8 mouse cellular contexts compared by ENCODE assay signal in genomic region chr2:34914823-34915082, GRCm38 (mm10). TPM values are rescaled to one million over a fixed set of nuclear protein-coding genes. Genes with fewer than 3 reads are reported as not detected.
DNase-seq lines count a peak whose midpoint lies in the region; ATAC-seq and TF ChIP-seq lines count a peak whose summit lies in the region.
"Had no signal": no experiment of that assay in that cellular context is flagged by ENCODE, and none has a peak within 500 bp of the region (broad histone marks: within the 10 kb centered on the region; RNA-seq: fewer than 3 reads in every experiment).

No protein-coding gene starts in this region.

- peak overlapping the region; percentile 62; the same call in 1 of the 2 replicates for H3K4me3 ChIP-seq in lung, embryonic 15.5 days
- H3K4me3 ChIP-seq in forebrain, embryonic 13.5 days, result no peak overlapping the region
- no peak overlapping the region for H3K4me3 ChIP-seq in limb, embryonic 14.5 days (replicated peaks; ENCODE audit: low read length)
- peak overlapping the region; percentile 60; the same call in 1 of the 2 replicates for H3K4me3 ChIP-seq in stomach, embryonic 14.5 days (ENCODE audit: low read depth, low read length)

- no peak for ATAC-seq in lung, embryonic 15.5 days (ENCODE audit: borderline replicate concordance, extremely low read depth, low FRiP score, low TSS enrichment)
- ATAC-seq in forebrain, embryonic 13.5 days, result no peak
- 0 out of 2 replicates have a peak, but pooled peaks have one; percentile 5 for ATAC-seq in limb, embryonic 14.5 days (ENCODE audit: low FRiP score, low read depth)
- ATAC-seq in stomach, embryonic 14.5 days (ENCODE audit: insufficient number of reproducible peaks, insufficient read depth, low FRiP score, low read depth), result no peak
- ATAC-seq in inflammation-experienced regulatory T-cells, adult 6 months, result no peak

- H3K4me1 ChIP-seq in lung, embryonic 15.5 days, result peaks cover 24% of the 10 kb centered on the region
- H3K4me1 ChIP-seq in forebrain, embryonic 13.5 days, result peaks cover 25% of the 10 kb centered on the region
- H3K4me1 ChIP-seq in limb, embryonic 14.5 days (ENCODE audit: control insufficient read depth, insufficient read depth, low read length), result 0 out of 2 replicates have a peak, but pooled peaks cover 3% of the 10 kb centered on the region
- no peaks in the 10 kb centered on the region; the same call in 1 of the 2 replicates for H3K4me1 ChIP-seq in stomach, embryonic 14.5 days (ENCODE audit: control insufficient read depth, insufficient read depth, low read length)

- 16% methylated on average over 2 of the region's 2 CpGs for WGBS in lung, embryonic 15.5 days
- WGBS in forebrain, embryonic 13.5 days, result 19% methylated on average over 2 of the region's 2 CpGs
- WGBS in limb, embryonic 14.5 days, result 7% methylated on average over 2 of the region's 2 CpGs
- WGBS in stomach, embryonic 14.5 days, result 26% methylated on average over 2 of the region's 2 CpGs

- no peaks in the 10 kb centered on the region for H3K9me3 ChIP-seq in lung, embryonic 15.5 days
- no peaks in the 10 kb centered on the region for H3K9me3 ChIP-seq in forebrain, embryonic 13.5 days (replicated peaks)
- H3K9me3 ChIP-seq in limb, embryonic 14.5 days (ENCODE audit: control insufficient read depth, low read length), result no peaks in the 10 kb centered on the region
- no peaks in the 10 kb centered on the region for H3K9me3 ChIP-seq in stomach, embryonic 14.5 days (ENCODE audit: control insufficient read depth, low read depth, low read length)

- peaks cover 18% of the 10 kb centered on the region for H3K27me3 ChIP-seq in lung, embryonic 15.5 days
- H3K27me3 ChIP-seq in forebrain, embryonic 13.5 days, result peaks cover 38% of the 10 kb centered on the region
- H3K27me3 ChIP-seq in limb, embryonic 14.5 days (ENCODE audit: control insufficient read depth, insufficient read depth, low read length), result peaks cover 54% of the 10 kb centered on the region
- H3K27me3 ChIP-seq in stomach, embryonic 14.5 days (ENCODE audit: control insufficient read depth, insufficient read depth, low read length), result no peaks in the 10 kb centered on the region

- H3K4me2 ChIP-seq in lung, embryonic 15.5 days, result peak overlapping the region; percentile 97
- H3K4me2 ChIP-seq in forebrain, embryonic 13.5 days, result peak overlapping the region; percentile 82
- H3K4me2 ChIP-seq in limb, embryonic 14.5 days (replicated peaks; ENCODE audit: low read depth, low read length, severe bottlenecking), result peak overlapping the region; percentile 97
- peak overlapping the region; percentile 91; the same call in 1 of the 2 replicates for H3K4me2 ChIP-seq in stomach, embryonic 14.5 days (replicated peaks; ENCODE audit: low read depth, low read length)

- H3K27ac ChIP-seq in lung, embryonic 15.5 days, result peak overlapping the region; percentile 18; the same call in 1 of the 2 replicates
- H3K27ac ChIP-seq in forebrain, embryonic 13.5 days, result no peak overlapping the region
- H3K27ac ChIP-seq in limb, embryonic 14.5 days (replicated peaks; ENCODE audit: low read depth, low read length), result no peak overlapping the region
- no peak overlapping the region for H3K27ac ChIP-seq in stomach, embryonic 14.5 days (ENCODE audit: low read length)

- H3K36me3 ChIP-seq in lung, embryonic 15.5 days, result no peaks in the 10 kb centered on the region; the same call in 1 of the 2 replicates
- H3K36me3 ChIP-seq in forebrain, embryonic 13.5 days (ENCODE audit: poor library complexity, severe bottlenecking), result no peaks in the 10 kb centered on the region; the same call in 1 of the 2 replicates
- H3K36me3 ChIP-seq in limb, embryonic 14.5 days (ENCODE audit: control insufficient read depth, insufficient read depth, low read length), result no peaks in the 10 kb centered on the region
- H3K36me3 ChIP-seq in stomach, embryonic 14.5 days (ENCODE audit: control insufficient read depth, insufficient read depth, low read length), result no peaks in the 10 kb centered on the region

- no peak for DNase-seq in lung, adult 18-20 months
- no peak for DNase-seq in limb, embryonic 14.5 days (ENCODE audit: low spot score)
- DNase-seq in cerebellum, adult 18-20 months, result no peak

- no peak overlapping the region for H3K9ac ChIP-seq in lung, embryonic 15.5 days
- no peak overlapping the region for H3K9ac ChIP-seq in forebrain, embryonic 13.5 days
- no peak overlapping the region for H3K9ac ChIP-seq in limb, embryonic 14.5 days (ENCODE audit: low read depth, low read length, severe bottlenecking)
- H3K9ac ChIP-seq in stomach, embryonic 14.5 days (replicated peaks; ENCODE audit: low read depth, low read length), result no peak overlapping the region

- no peak for TF ChIP-seq POLR2A in limb, embryonic 14.5 days (IDR thresholded peaks at IDR 0.05; ENCODE audit: borderline replicate concordance, extremely low read depth, insufficient read depth, insufficient read length)

RNA-seq across cellular contexts. Expression of gene Phf19, which starts 0.9 kb away (rescaled TPM):
- polyA plus RNA-seq in lung, embryonic 15.5 days (2015; fragmentation: Nextera tagmentation; extraction: Ambion mirVana), result 3.2 and 4.2 TPM in 2 replicates
- polyA plus RNA-seq in forebrain, embryonic 13.5 days (2015; fragmentation: Nextera tagmentation; extraction: Ambion mirVana), result 4.2 and 4.5 TPM in 2 replicates
- polyA plus RNA-seq in limb, embryonic 14.5 days (2012; rRNA removed), result 7.9 and 8.7 TPM in 2 replicates
- 4.7 and 8.0 TPM in 2 replicates for polyA plus RNA-seq in limb, embryonic 14.5 days (2014; fragmentation: Nextera tagmentation; extraction: Ambion mirVana)
- polyA plus RNA-seq in stomach, embryonic 14.5 days (2014; fragmentation: Nextera tagmentation; extraction: Ambion mirVana), result 8.2 and 11.9 TPM in 2 replicates
- 1 to 10 TPM; 1.1 to 3.9 (median 1.2) TPM for polyA plus RNA-seq in inflammation-experienced regulatory T-cells, adult 6 months (2017; shearing (Covaris generic))

RNA-seq across cellular contexts. Expression of gene Psmd5, which starts 40.0 kb away (rescaled TPM):
- polyA plus RNA-seq in lung, embryonic 15.5 days (2015; fragmentation: Nextera tagmentation; extraction: Ambion mirVana), result 110 TPM in 2 replicates
- 101 and 109 TPM in 2 replicates for polyA plus RNA-seq in forebrain, embryonic 13.5 days (2015; fragmentation: Nextera tagmentation; extraction: Ambion mirVana)
- 39.4 and 50.5 TPM in 2 replicates for polyA plus RNA-seq in limb, embryonic 14.5 days (2012; rRNA removed)
- polyA plus RNA-seq in limb, embryonic 14.5 days (2014; fragmentation: Nextera tagmentation; extraction: Ambion mirVana), result 103 and 105 TPM in 2 replicates
- 95.0 and 99.2 TPM in 2 replicates for polyA plus RNA-seq in stomach, embryonic 14.5 days (2014; fragmentation: Nextera tagmentation; extraction: Ambion mirVana)
- 10 to 100 TPM; 60.2 to 83.4 (median 72.6) TPM for polyA plus RNA-seq in inflammation-experienced regulatory T-cells, adult 6 months (2017; shearing (Covaris generic))

RNA-seq across cellular contexts. Expression of gene Cutal, which starts 40.6 kb away (rescaled TPM):
- 0.63 and 0.75 TPM in 2 replicates for polyA plus RNA-seq in lung, embryonic 15.5 days (2015; fragmentation: Nextera tagmentation; extraction: Ambion mirVana)
- polyA plus RNA-seq in forebrain, embryonic 13.5 days (2015; fragmentation: Nextera tagmentation; extraction: Ambion mirVana), result 0.08 TPM in 1 of 2 replicates, not detected in the other
- 0.06 TPM in 1 of 2 replicates, not detected in the other for polyA plus RNA-seq in limb, embryonic 14.5 days (2012; rRNA removed)
- not detected in 2 replicates for polyA plus RNA-seq in limb, embryonic 14.5 days (2014; fragmentation: Nextera tagmentation; extraction: Ambion mirVana)
- 0.56 and 0.59 TPM in 2 replicates for polyA plus RNA-seq in stomach, embryonic 14.5 days (2014; fragmentation: Nextera tagmentation; extraction: Ambion mirVana)
- not detected for polyA plus RNA-seq in inflammation-experienced regulatory T-cells, adult 6 months (2017; shearing (Covaris generic))
- polyA plus RNA-seq: limb, embryonic 11.5 days had no signal

RNA-seq across cellular contexts. Expression of gene Traf1, which starts 46.8 kb away (rescaled TPM):
- 1.9 and 2.7 TPM in 2 replicates for polyA plus RNA-seq in lung, embryonic 15.5 days (2015; fragmentation: Nextera tagmentation; extraction: Ambion mirVana)
- polyA plus RNA-seq in forebrain, embryonic 13.5 days (2015; fragmentation: Nextera tagmentation; extraction: Ambion mirVana), result 0.13 and 0.34 TPM in 2 replicates
- polyA plus RNA-seq in limb, embryonic 14.5 days (2012; rRNA removed), result 5.1 and 7.0 TPM in 2 replicates
- polyA plus RNA-seq in limb, embryonic 14.5 days (2014; fragmentation: Nextera tagmentation; extraction: Ambion mirVana), result 4.0 and 4.9 TPM in 2 replicates
- polyA plus RNA-seq in stomach, embryonic 14.5 days (2014; fragmentation: Nextera tagmentation; extraction: Ambion mirVana), result 3.7 and 4.3 TPM in 2 replicates
- 100 to 1,000 TPM; 240 to 310 (median 304) TPM for polyA plus RNA-seq in inflammation-experienced regulatory T-cells, adult 6 months (2017; shearing (Covaris generic))

Comparison
In these comparisons a context has a peak if more than half of its experiments do, and no peak if none do; other contexts are left out.
1. H3K4me3 ChIP-seq: peak in lung, embryonic 15.5 days (single experiment) and stomach, embryonic 14.5 days (single experiment); none in forebrain, embryonic 13.5 days (single experiment) and limb, embryonic 14.5 days (single experiment).
2. Peak in every context shown above with its lines, with median percentiles within 50 percentile points of each other: H3K4me2 ChIP-seq.